Mouse (Mus musculus) cerebral cortex, adult 2 months (tissue): ENCODE measurements around the gene Icmt.

Experiments
- WGBS: fragments of 180-500 bp; shearing (Covaris S2); methylation state at CpG from one replicate; pipeline ENCODE4 v1.1.7; 2018; 5-methylcytosine and 5-hydroxymethylcytosine counted together

Icmt gene

GRCm38 (mm10) chr4:152339293-152339790 is 42.3 kb downstream of the Icmt start:
- WGBS: 3% methylated on average over 26 of the region's 26 CpGs

GRCm38 (mm10) chr4:152340584-152341284 is 43.7 kb downstream of the Icmt start:
- WGBS: 39% methylated on average over 15 of the region's 15 CpGs

DNA sequence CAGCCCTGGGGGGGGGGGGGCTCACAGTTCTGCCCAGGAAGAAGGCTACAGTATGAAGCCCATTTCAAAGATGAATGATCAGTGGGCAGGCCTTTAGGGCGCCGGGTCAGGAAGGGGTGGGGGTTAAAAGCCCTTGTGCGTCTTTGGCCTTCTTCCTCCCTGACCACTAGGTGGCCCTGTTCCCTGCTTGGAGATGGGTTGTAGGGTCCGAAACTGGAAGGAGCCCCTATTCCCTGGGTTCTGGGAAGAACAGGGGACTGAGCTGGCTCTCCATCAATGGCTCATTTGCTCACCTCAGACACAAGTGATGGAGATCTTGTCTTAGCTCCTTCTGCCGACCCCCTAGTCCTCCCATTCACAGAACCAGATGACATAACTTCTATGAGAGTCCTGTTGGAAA is 46.3 kb downstream of the Icmt start:
- 8% methylated on average over 5 of the region's 5 CpGs for WGBS

DNA sequence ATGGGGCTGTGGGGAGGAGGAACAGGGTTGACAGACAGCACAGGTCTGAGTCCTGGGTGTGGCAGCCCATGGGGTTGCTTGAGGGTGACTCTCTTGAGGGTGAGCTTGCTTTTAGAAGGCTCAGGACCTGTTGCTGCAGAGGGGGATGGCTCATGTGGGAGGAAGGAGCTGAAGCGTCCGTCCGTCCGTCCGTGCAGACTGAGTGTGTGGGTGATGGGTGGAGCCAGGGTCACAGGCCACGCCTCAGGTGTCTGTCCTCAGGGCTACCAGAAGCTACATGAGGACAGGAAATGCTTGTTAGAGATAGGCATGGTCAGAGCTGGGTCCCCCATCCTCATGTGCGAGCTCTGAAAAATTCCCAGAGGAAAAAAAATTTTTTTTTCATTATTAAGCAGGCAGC is 47.6 kb downstream of the Icmt start:
- 40% methylated on average over 7 of the region's 7 CpGs for WGBS

DNA sequence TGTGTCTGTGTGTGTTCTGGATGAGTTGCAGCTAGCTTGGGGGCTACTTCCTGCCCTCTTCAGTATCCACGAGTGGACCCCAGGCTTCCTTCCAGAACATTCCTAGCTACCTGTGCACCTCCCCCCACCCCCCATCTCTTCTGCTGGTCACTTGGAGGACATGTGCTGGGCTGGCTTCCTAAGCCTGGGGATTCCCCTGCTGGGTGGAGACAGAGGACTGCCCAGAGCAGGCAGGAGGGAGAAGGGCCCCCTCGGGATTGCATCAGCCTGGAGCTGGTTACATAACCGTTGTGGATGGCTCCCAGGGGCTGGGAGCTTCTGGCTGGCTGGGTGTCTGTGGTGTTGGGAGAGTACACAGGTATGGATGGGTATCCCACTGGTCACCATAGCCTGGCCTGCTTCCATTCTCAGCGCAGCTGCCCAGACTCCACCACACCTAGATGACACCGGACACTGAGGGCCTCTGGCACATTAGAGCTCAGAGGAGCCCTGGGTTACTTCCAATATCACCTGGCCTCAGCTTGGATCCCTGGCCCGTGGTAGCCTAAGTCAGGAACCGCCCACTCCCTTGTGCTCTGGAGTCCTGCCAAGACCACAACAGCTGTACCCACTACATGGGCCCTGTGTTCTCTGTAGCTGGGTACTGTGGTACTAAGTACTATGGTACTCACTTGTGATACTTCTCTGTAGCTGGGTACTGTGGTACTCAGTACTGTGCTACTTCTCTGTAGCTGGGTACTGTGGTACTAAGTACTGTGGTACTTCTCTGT is 48.3 kb downstream of the Icmt start:
- 29% methylated on average over 7 of the region's 7 CpGs for WGBS

DNA sequence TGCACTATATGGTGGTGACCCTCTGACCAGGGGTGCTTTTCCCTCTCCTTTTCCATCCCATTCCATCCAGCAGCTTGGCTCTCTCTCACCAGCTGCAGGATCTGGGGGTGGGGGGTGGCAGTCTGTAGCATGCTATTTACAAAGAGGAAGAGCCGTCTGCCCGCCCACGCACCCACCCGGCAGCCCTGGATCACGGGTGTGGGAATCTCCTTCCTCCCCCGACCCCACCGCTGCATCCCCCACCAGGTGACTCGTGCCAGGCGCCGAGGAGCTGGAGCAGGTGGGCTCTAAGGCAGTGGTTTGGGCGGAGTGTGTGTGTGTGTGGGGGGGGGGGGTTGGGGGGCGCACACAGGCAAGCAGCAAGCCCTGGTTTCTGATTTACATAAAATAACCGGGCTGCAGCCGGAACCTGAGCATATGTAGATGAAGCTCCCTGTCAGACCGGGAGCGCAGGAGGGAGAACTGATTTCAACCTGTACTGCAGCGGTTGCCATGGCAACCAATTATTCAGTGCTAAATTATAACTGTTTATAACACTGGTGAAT is 52.9 kb downstream of the Icmt start:
- 7% methylated on average over 17 of the region's 17 CpGs for WGBS

DNA sequence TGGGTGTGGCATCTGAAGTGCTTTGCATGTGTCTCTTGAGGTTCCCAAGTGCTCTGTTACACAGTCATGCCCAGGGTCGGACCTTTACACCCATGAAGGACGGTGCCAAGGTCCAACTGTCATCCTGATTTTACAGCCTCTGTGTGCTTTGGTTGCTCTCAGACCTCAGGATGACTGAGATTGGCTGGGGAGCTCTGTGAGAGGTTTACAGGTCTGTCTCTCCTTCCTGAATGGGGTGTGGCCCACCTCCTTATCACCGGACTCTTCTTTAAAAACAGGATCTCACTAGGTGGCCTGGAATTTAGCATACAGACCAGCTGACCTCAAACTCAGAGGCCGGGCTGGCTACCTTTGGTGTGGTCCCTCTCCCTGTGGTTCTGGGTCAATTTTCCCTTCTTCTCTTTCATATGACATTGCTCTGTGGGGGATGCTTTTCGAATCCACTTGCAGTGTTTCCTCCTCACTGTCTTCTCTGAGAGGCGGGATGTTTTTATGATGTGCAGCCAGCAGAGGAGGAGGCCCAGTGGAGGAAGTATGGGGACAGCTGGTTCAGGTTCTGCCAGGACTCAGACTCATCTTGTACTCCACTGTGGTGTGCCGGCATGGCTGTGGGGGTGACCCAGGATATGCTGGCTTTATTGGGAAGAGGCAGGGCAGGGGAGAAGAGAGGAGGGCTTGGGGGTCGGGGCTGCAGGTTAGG is 53.8 kb downstream of the Icmt start:
- 20% methylated on average over 8 of the region's 8 CpGs for WGBS

- WGBS: 9% methylated on average over 14 of the region's 14 CpGs
Observed at GRCm38 (mm10) chr4:152351422-152352305, 54.6 kb downstream of the Icmt start.

GRCm38 (mm10) chr4:152353886-152354637 is 57.0 kb downstream of the Icmt start:
- WGBS: 60% methylated on average over 14 of the region's 14 CpGs

- 83% methylated on average over 7 of the region's 7 CpGs for WGBS
Observed at GRCm38 (mm10) chr4:152355672-152356071, 58.6 kb downstream of the Icmt start.
